21 mouse cellular contexts compared by ENCODE assay signal in genomic region chr7:113872846-113873245, GRCm38 (mm10).
"Had no signal": no experiment of that assay in that cellular context is flagged by ENCODE, and none has a peak within 500 bp of the region (broad histone marks: within the 10 kb centered on the region; RNA-seq: fewer than 3 reads in every experiment).

No protein-coding gene starts in this region.

- DNase-seq: kidney, postnatal 10 days; kidney, postnatal 36 days; left cerebral cortex, postnatal 4 days; liver, postnatal 0 days; lung, embryonic 14.5 days; right cerebral cortex, adult 18-20 months; right cerebral cortex, postnatal 14 days; right cerebral cortex, postnatal 4 days; spleen, adult 18-20 months; thymus, postnatal 25 days had no signal

- ATAC-seq: liver, postnatal 0 days; lung, postnatal 0 days; midbrain, embryonic 15.5 days had no signal

- H3K4me1 ChIP-seq: limb, embryonic 12.5 days; limb, embryonic 15.5 days; midbrain, embryonic 12.5 days; midbrain, embryonic 15.5 days; neural tube, embryonic 12.5 days; neural tube, embryonic 15.5 days; stomach, embryonic 15.5 days had no signal

- H3K4me2 ChIP-seq: limb, embryonic 12.5 days; limb, embryonic 15.5 days; liver, embryonic 11.5 days; lung, embryonic 14.5 days; midbrain, embryonic 12.5 days; midbrain, embryonic 15.5 days; neural tube, embryonic 12.5 days; neural tube, embryonic 15.5 days; stomach, embryonic 15.5 days had no signal

- H3K27ac ChIP-seq: limb, embryonic 12.5 days; limb, embryonic 15.5 days; liver, embryonic 14.5 days; macrophage; midbrain, embryonic 12.5 days; midbrain, embryonic 15.5 days; neural tube, embryonic 12.5 days; neural tube, embryonic 15.5 days; stomach, embryonic 15.5 days had no signal

- H3K9me3 ChIP-seq: limb, embryonic 12.5 days; limb, embryonic 15.5 days; midbrain, embryonic 12.5 days; midbrain, embryonic 15.5 days; neural tube, embryonic 12.5 days; neural tube, embryonic 15.5 days; stomach, embryonic 15.5 days had no signal

- H3K9ac ChIP-seq: limb, embryonic 12.5 days; limb, embryonic 15.5 days; liver, embryonic 14.5 days; liver, postnatal 0 days; lung, embryonic 14.5 days; midbrain, embryonic 12.5 days; midbrain, embryonic 15.5 days; neural tube, embryonic 12.5 days; neural tube, embryonic 15.5 days; stomach, embryonic 15.5 days had no signal

- H3K27me3 ChIP-seq: limb, embryonic 12.5 days; limb, embryonic 15.5 days; midbrain, embryonic 12.5 days; midbrain, embryonic 15.5 days; neural tube, embryonic 12.5 days; neural tube, embryonic 15.5 days; stomach, embryonic 15.5 days had no signal

- H3K4me3 ChIP-seq: limb, embryonic 12.5 days; limb, embryonic 15.5 days; midbrain, embryonic 12.5 days; midbrain, embryonic 15.5 days; neural tube, embryonic 12.5 days; neural tube, embryonic 15.5 days; stomach, embryonic 15.5 days had no signal

- H3K36me3 ChIP-seq: limb, embryonic 12.5 days; limb, embryonic 15.5 days; midbrain, embryonic 12.5 days; midbrain, embryonic 15.5 days; neural tube, embryonic 12.5 days; neural tube, embryonic 15.5 days; stomach, embryonic 15.5 days had no signal
